Mouse (Mus musculus) CH12.LX (cell line): ENCODE results near the gene Sipa1l3.

Experiments used
- CTCF ChIP-seq, 2 experiments: IDR thresholded peaks in 1 of 2; conservative IDR thresholded peaks in 1 of 2; 2 replicates each; pipeline ENCODE4 v1.5.1; 2011 to 2012; ENCODE audit warnings: low read depth in 2 of 2, low read length in 2 of 2, improper control_type of control experiment in 1 of 2, inconsistent platforms in 1 of 2, mild to moderate bottlenecking in 1 of 2, moderate library complexity in 1 of 2
- MAFK ChIP-seq: IDR thresholded peaks from 2 replicates; pipeline ENCODE4 v1.6.1; 2011; ENCODE audit warnings: low read length, improper control_type of control experiment; ENCODE audit not compliant: insufficient replicate concordance
- MYC ChIP-seq: IDR thresholded peaks from 2 replicates; pipeline ENCODE4 v1.6.1; 2011; ENCODE audit warnings: low read depth, mild to moderate bottlenecking, improper control_type of control experiment, low read length

DNA sequence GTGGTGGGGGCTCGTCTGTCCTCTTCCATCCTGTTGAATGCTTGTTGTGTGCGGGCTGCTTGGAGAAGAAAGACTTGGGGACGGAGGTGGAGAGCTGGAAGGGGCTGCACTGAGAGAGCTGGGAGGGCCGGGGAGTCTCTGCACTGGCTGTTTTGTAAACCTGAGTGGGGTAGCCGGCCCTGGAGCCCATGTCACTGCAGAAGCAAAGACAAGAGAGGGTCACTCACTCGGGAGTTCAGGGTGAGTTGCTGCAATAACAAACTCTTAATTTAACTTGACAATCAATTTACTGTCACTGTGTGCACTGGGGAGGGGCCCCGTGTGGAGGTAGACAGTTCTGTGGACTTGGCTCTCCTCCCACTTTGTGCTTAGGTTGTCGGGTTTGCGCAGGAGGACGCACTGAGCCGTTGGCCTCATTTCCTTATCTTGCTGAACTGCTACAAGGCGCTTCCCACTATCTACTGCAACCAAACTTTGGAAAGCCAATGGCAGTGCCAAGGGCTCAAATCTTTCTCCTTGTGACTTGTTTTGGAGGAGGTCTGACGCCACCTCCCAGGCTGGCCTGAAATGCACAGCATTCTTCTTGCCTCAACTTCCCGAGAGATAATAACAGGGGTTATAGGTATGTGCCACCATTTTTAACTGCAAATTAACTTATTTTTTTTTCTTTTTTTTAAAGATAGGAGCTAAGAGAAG, 179.3 kb downstream of the Sipa1l3 start:
- TF ChIP-seq CTCF (conservative IDR thresholded peaks at IDR 0.05 in 1 of 2, IDR thresholded peaks at IDR 0.05 in 1 of 2; ENCODE audit: low read depth in 2 of 2, low read length in 2 of 2) (no peak), MAFK (no peak), MYC (no peak)
